Mouse (Mus musculus) bone marrow macrophage, adult 2 months (primary cell): ENCODE measurements around the gene Tecpr1. TPM values are rescaled to one million over a fixed set of nuclear protein-coding genes. Genes with fewer than 3 reads are reported as not detected.
A peak's percentile ranks its signal among the peaks of the same experiment; 100 is the strongest.

Source experiments
- H3K27ac ChIP-seq: 2 replicates; pipeline ENCODE4 v1.5.1; 2012; ENCODE audit warnings: low read depth, low read length; ENCODE audit not compliant: insufficient read depth
- H3K4me1 ChIP-seq: 2 replicates; pipeline ENCODE4 v1.6.1; 2012; ENCODE audit warnings: low read length; ENCODE audit not compliant: control insufficient read depth, insufficient read depth
- H3K4me3 ChIP-seq: 2 replicates; pipeline ENCODE4 v1.5.1; 2012; ENCODE audit warnings: mild to moderate bottlenecking, low read length, moderate library complexity; ENCODE audit not compliant: insufficient read depth
- CTCF ChIP-seq: IDR thresholded peaks from 2 replicates; pipeline ENCODE4 v1.5.1; 2012; ENCODE audit warnings: low read depth, mild to moderate bottlenecking, low read length, moderate library complexity
- POLR2A ChIP-seq: IDR thresholded peaks from 2 replicates; pipeline ENCODE4 v1.6.1; 2012; ENCODE audit warnings: mild to moderate bottlenecking, low read depth, low read length, borderline replicate concordance
- polyA plus RNA-seq: library from polyadenylated mRNA; stranded (reverse); fragments of >200 nt; gene quantifications from 2 replicates; pipeline ENCODE4 v1.2.4, GENCODE M21; 2012; ENCODE audit not compliant: missing spikeins, insufficient read depth, insufficient read length

The Tecpr1 gene
- polyA plus RNA-seq, 1 experiment, result 50.7 TPM

GRCm38 (mm10) chr5:144253212-144253611 lies 29.8 kb upstream of the Tecpr1 start:
- Histone ChIP-seq H3K27ac (peak overlapping the region; percentile 95), H3K4me1 (peaks cover 48% of the 10 kb centered on the region), H3K4me3 (no peak overlapping the region)
- TF ChIP-seq CTCF (no peak), POLR2A (no peak)

- no peak for TF ChIP-seq CTCF
- TF ChIP-seq POLR2A, result no peak
- Histone ChIP-seq H3K4me3 (no peak overlapping the region), H3K27ac (peak overlapping the region; percentile 95), H3K4me1 (peaks cover 58% of the 10 kb centered on the region)
Measured at GRCm38 (mm10) chr5:144251876-144252577, 28.6 kb upstream of the Tecpr1 start.

GRCm38 (mm10) chr5:144249871-144250270 lies 26.5 kb upstream of the Tecpr1 start:
- Histone ChIP-seq H3K4me1 (peaks cover 77% of the 10 kb centered on the region), H3K27ac (no peak overlapping the region), H3K4me3 (no peak overlapping the region)
- TF ChIP-seq POLR2A (no peak), CTCF (no peak)

DNA sequence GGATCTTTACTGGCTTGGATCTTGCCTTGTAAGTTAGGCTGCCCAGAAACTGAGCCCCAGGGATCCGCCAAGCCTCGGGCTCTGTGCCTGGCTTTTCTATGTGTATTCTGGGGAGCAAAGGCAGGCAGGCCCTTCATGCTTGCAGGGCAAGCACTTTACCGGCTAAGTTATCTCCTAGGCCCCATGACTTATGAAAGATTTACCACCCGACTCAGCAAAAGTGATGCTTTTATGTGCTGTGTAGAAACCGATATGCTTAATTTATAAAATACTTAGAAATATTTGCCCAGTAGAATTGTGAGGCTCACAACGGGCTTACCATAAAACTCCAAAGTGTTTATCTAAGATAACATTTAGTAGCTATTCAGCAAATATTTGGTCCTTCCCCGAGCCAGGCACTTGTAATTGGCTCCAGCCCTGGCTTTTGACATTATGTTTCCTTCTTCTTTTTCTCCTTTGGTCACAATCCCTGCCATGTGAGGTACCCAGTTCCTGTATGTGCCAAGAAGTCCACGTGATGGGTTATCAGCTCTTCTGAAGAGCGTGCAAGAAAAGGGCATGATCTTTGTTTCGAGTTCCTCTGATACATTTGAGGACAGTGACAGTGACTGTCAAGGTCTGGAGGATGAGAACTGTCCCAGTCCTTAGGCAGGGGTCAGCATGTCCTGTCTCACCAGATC lies 24.6 kb upstream of the Tecpr1 start:
- Histone ChIP-seq H3K4me1 (peaks cover 67% of the 10 kb centered on the region), H3K27ac (peak overlapping the region; percentile 99), H3K4me3 (no peak overlapping the region)
- TF ChIP-seq POLR2A, result no peak
- TF ChIP-seq CTCF, result no peak

GRCm38 (mm10) chr5:144247307-144247706 lies 23.9 kb upstream of the Tecpr1 start:
- H3K4me3 ChIP-seq, result no peak overlapping the region
- peaks cover 60% of the 10 kb centered on the region for H3K4me1 ChIP-seq
- peak overlapping the region; percentile 99 for H3K27ac ChIP-seq
- TF ChIP-seq POLR2A, result no peak
- no peak for TF ChIP-seq CTCF

- H3K4me1 ChIP-seq, result peaks cover 56% of the 10 kb centered on the region
- no peak for TF ChIP-seq CTCF
- TF ChIP-seq POLR2A, result no peak
- H3K27ac ChIP-seq, result peak overlapping the region; percentile 99
- H3K4me3 ChIP-seq, result no peak overlapping the region
Measured at GRCm38 (mm10) chr5:144246669-144247068, 23.3 kb upstream of the Tecpr1 start.

GRCm38 (mm10) chr5:144245592-144245991 lies 22.2 kb upstream of the Tecpr1 start:
- TF ChIP-seq CTCF, result no peak
- TF ChIP-seq POLR2A, result no peak
- no peak overlapping the region for H3K27ac ChIP-seq

DNA sequence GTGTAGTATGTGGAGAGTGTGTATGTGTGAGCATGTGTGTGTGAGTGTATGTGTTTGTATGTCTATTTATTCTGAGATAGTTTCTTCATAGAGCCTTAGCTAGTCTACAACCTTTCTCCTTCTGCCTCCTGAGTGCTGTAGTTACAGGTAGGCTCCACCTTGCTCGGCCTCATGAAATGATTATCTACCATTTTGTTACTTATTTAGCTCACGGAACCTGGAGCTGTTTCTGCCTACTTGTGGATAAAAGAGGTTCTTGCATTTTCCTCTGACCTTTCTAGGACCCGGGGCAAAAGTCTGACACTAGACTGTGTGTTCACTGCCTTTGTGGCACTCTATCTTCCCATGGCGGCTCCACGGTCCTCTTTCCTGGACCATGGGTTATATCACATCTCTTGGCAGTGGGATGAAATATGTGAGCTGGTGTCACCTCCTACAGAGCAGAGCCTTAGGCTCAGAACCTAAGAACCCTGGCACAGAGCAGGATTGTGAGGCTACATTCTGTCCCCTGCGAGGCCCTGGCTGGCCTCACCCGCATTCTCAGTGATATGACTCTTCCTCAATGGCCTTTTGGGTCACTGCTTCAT lies 20.6 kb upstream of the Tecpr1 start, which contains the start of gene Bri3:
Bri3 (plus strand) TSS at position 537 of the 587 bp plus-strand sequence.
- H3K4me1 ChIP-seq, result peaks cover 36% of the 10 kb centered on the region
- no peak within 1 kb of the TSS for H3K4me3 ChIP-seq
- TF ChIP-seq POLR2A (no peak), CTCF (no peak)
- no peak within 1 kb of the TSS for H3K27ac ChIP-seq

More at GRCm38 (mm10) chr5:144245592-144245991, 22.2 kb upstream of the Tecpr1 start:
- Histone ChIP-seq H3K4me3 (no peak overlapping the region), H3K4me1 (peaks cover 46% of the 10 kb centered on the region)

DNA sequence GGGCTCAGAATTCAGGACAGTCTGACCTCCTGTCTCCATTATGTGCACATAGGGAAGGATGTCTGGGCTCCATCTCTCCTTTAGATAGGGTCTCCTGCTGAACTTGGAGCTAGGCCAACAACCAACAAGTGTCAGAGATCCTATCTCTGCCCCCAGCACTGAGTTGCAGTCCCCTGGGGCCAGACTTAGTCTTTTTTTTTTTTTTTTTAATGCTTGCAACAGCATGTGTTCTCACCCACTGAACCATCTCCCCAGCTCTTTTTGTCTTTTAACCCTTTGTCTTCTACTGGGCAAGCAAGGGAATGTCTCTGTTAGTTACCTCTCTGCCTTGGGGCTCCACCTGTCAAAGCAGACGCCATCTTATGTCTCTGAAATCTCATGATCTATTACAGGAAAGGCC lies 15.6 kb upstream of the Tecpr1 start:
- TF ChIP-seq CTCF (no peak), POLR2A (no peak)
- Histone ChIP-seq H3K27ac (no peak overlapping the region), H3K4me3 (no peak overlapping the region), H3K4me1 (no peaks in the 10 kb centered on the region)

DNA sequence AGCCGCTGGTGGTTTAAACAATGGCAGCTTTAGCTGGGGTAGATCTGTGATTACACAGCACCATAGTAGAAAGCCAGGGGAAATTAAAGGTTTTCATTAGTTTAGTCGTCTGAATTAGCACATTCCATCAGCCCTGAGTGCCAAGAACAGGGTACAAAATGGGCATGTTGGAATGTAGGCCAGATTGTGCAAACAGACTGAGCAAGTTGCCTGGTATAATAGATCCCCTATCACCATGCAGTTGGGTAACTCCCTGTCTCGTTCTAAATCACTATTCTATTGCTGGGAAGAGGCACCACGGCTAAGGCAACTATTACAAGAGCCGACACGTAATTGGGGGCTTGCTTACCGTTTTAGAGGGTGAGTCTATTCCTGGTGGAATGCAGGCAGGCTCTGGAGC lies 11.3 kb upstream of the Tecpr1 start:
- Histone ChIP-seq H3K4me1 (no peaks in the 10 kb centered on the region), H3K4me3 (no peak overlapping the region), H3K27ac (no peak overlapping the region)
- no peak for TF ChIP-seq CTCF
- TF ChIP-seq POLR2A, result no peak
